Comparison of ENCODE assay signal across 7 mouse cellular contexts in genomic region chr15:100728586-100728985, GRCm38 (mm10). TPM values are rescaled to one million over a fixed set of nuclear protein-coding genes. Genes with fewer than 3 reads are reported as not detected.
DNase-seq lines count a peak whose midpoint lies in the region; ATAC-seq lines count a peak whose summit lies in the region.

No protein-coding gene starts in this region.

- peak overlapping the region; percentile 51 for H3K4me2 ChIP-seq in forebrain, embryonic 16.5 days (ENCODE audit: low read length)

- peaks cover 22% of the 10 kb centered on the region for H3K27me3 ChIP-seq in forebrain, embryonic 16.5 days (replicated peaks; ENCODE audit: control insufficient read depth, insufficient read depth, low read length)

- DNase-seq in thymus, postnatal 4 days, result peak; percentile 29
- DNase-seq in thymus, postnatal 25 days, result no peak
- no peak for DNase-seq in gastrocnemius, postnatal 4 days (ENCODE audit: low spot score in 2 of 2)
- no peak for DNase-seq in adrenal gland, adult 2 months
- no peak for DNase-seq in adrenal gland, postnatal 36 days

- H3K9ac ChIP-seq in forebrain, embryonic 16.5 days (replicated peaks; ENCODE audit: low read depth, low read length), result no peak overlapping the region

- peaks cover 43% of the 10 kb centered on the region for H3K79me2 ChIP-seq in macrophage (ENCODE audit: inconsistent target)

- H3K27ac ChIP-seq in forebrain, embryonic 16.5 days (ENCODE audit: low read length), result no peak overlapping the region
- H3K27ac ChIP-seq in macrophage, result peak overlapping the region; percentile 93

- WGBS in forebrain, embryonic 16.5 days, result 25% methylated on average over 9 of the region's 9 CpGs
- 4% methylated on average over 9 of the region's 9 CpGs for WGBS in macrophage (ENCODE audit: missing documents)

- no peaks in the 10 kb centered on the region for H3K9me3 ChIP-seq in forebrain, embryonic 16.5 days (ENCODE audit: control insufficient read depth, low read length)

- peak overlapping the region; percentile 43 for H3K4me3 ChIP-seq in forebrain, embryonic 16.5 days (replicated peaks; ENCODE audit: low read length)
- peak overlapping the region; percentile 94 for H3K4me3 ChIP-seq in macrophage (ENCODE audit: inconsistent target)

- H3K36me3 ChIP-seq in forebrain, embryonic 16.5 days (ENCODE audit: control insufficient read depth, insufficient read depth), result no peaks in the 10 kb centered on the region
- H3K36me3 ChIP-seq in macrophage (ENCODE audit: inconsistent target), result peaks cover 17% of the 10 kb centered on the region; the same call in 1 of the 2 replicates

- peaks cover 9% of the 10 kb centered on the region for H3K4me1 ChIP-seq in forebrain, embryonic 16.5 days (replicated peaks; ENCODE audit: control insufficient read depth, insufficient read depth, low read length)

- ATAC-seq in forebrain, embryonic 16.5 days, result no peak

RNA-seq across cellular contexts. Expression of gene Galnt6, which starts 0.6 kb away (rescaled TPM):
- polyA plus RNA-seq in forebrain, embryonic 16.5 days (2015; fragmentation: Nextera tagmentation; extraction: Ambion mirVana), result 0.34 and 0.39 TPM in 2 replicates
- total RNA-seq in macrophage (2018; cell fraction: chromatin; rRNA removed), result 100 to 1,000 TPM in 4 of 26 experiments, 10 to 100 TPM in 22; 22.7 to 151 (median 51.9) TPM
- total RNA-seq in macrophage (2018; cell fraction: cytosol; rRNA removed), result 10 to 100 TPM; 50.1 to 91.9 (median 68.9) TPM
- total RNA-seq in macrophage (2018; cell fraction: nucleus; rRNA removed), result 100 to 1,000 TPM in 16 of 26 experiments, 10 to 100 TPM in 10; 40.2 to 153 (median 105) TPM
- polyA plus RNA-seq in macrophage (2018), result 63.8 to 75.4 TPM (median 64.7 TPM) in 3 replicates
- under 1 TPM; 0.80 to 0.96 TPM for total RNA-seq in gastrocnemius, postnatal 4 days (2021)
- 1 to 10 TPM; 5.1 to 7.6 TPM for total RNA-seq in adrenal gland, adult 2 months (2021)
- polyA plus RNA-seq in adrenal gland, adult 2 months (2012; rRNA removed), result 1.2 and 1.3 TPM in 2 replicates
- total RNA-seq in adrenal gland, postnatal 36 days (2021), result 1 to 10 TPM; 4.1 to 5.9 TPM

RNA-seq across cellular contexts. Expression of gene Slc4a8, which starts 33.0 kb away (rescaled TPM):
- polyA plus RNA-seq in forebrain, embryonic 16.5 days (2015; fragmentation: Nextera tagmentation; extraction: Ambion mirVana), result 20.8 and 25.7 TPM in 2 replicates
- 1 to 10 TPM in 1 of 26 experiments, under 1 TPM in 9, not detected in 16; 0.09 to 1.7 (median 0.22) TPM for total RNA-seq in macrophage (2018; cell fraction: chromatin; rRNA removed)
- under 1 TPM in 25 of 26 experiments, not detected in 1; 0.03 to 0.48 (median 0.09) TPM for total RNA-seq in macrophage (2018; cell fraction: cytosol; rRNA removed)
- total RNA-seq in macrophage (2018; cell fraction: nucleus; rRNA removed), result 1 to 10 TPM in 14 of 26 experiments, under 1 TPM in 11, not detected in 1; 0.10 to 3.5 (median 1.0) TPM
- 0.11 TPM in 2 of 3 replicates, not detected in the other for polyA plus RNA-seq in macrophage (2018)
- 1 to 10 TPM; 1.5 to 2.3 TPM for total RNA-seq in gastrocnemius, postnatal 4 days (2021)
- 1 to 10 TPM; 5.0 to 7.5 TPM for total RNA-seq in adrenal gland, adult 2 months (2021)
- 1.5 and 1.8 TPM in 2 replicates for polyA plus RNA-seq in adrenal gland, adult 2 months (2012; rRNA removed)
- total RNA-seq in adrenal gland, postnatal 36 days (2021), result 1 to 10 TPM; 6.1 to 7.9 TPM

RNA-seq across cellular contexts. Expression of gene Cela1, which starts 40.9 kb away (rescaled TPM):
- 1.1 and 1.4 TPM in 2 replicates for polyA plus RNA-seq in forebrain, embryonic 16.5 days (2015; fragmentation: Nextera tagmentation; extraction: Ambion mirVana)
- total RNA-seq in macrophage (2018; cell fraction: chromatin; rRNA removed), result 10 to 100 TPM in 13 of 26 experiments, 1 to 10 TPM in 12, not detected in 1; 1.1 to 29.7 (median 10.3) TPM
- total RNA-seq in macrophage (2018; cell fraction: cytosol; rRNA removed), result 10 to 100 TPM; 14.4 to 38.7 (median 22.4) TPM
- total RNA-seq in macrophage (2018; cell fraction: nucleus; rRNA removed), result 10 to 100 TPM in 15 of 26 experiments, 1 to 10 TPM in 11; 1.5 to 36.4 (median 11.3) TPM
- 19.3 to 52.8 TPM (median 22.6 TPM) in 3 replicates for polyA plus RNA-seq in macrophage (2018)
- under 1 TPM; 0.70 to 0.74 TPM for total RNA-seq in gastrocnemius, postnatal 4 days (2021)
- total RNA-seq in adrenal gland, adult 2 months (2021), result 10 to 100 TPM; 54.0 to 86.4 TPM
- polyA plus RNA-seq in adrenal gland, adult 2 months (2012; rRNA removed), result 83.5 and 83.8 TPM in 2 replicates
- total RNA-seq in adrenal gland, postnatal 36 days (2021), result 10 to 100 TPM; 60.2 to 64.9 TPM

RNA-seq across cellular contexts. Expression of gene Bin2, which starts 59.2 kb away (rescaled TPM):
- 0.65 and 0.70 TPM in 2 replicates for polyA plus RNA-seq in forebrain, embryonic 16.5 days (2015; fragmentation: Nextera tagmentation; extraction: Ambion mirVana)
- 100 to 1,000 TPM in 7 of 26 experiments, 10 to 100 TPM in 15, 1 to 10 TPM in 4; 2.3 to 143 (median 67.4) TPM for total RNA-seq in macrophage (2018; cell fraction: chromatin; rRNA removed)
- 10 to 100 TPM; 22.9 to 67.0 (median 46.1) TPM for total RNA-seq in macrophage (2018; cell fraction: cytosol; rRNA removed)
- 100 to 1,000 TPM in 3 of 26 experiments, 10 to 100 TPM in 21, 1 to 10 TPM in 2; 8.6 to 110 (median 52.7) TPM for total RNA-seq in macrophage (2018; cell fraction: nucleus; rRNA removed)
- polyA plus RNA-seq in macrophage (2018), result 51.1 to 71.1 TPM (median 65.5 TPM) in 3 replicates
- 1 to 10 TPM; 1.6 to 2.3 TPM for total RNA-seq in gastrocnemius, postnatal 4 days (2021)
- total RNA-seq in adrenal gland, adult 2 months (2021), result 1 to 10 TPM; 3.1 to 4.2 TPM
- 2.8 and 3.7 TPM in 2 replicates for polyA plus RNA-seq in adrenal gland, adult 2 months (2012; rRNA removed)
- 1 to 10 TPM; 1.8 to 3.2 TPM for total RNA-seq in adrenal gland, postnatal 36 days (2021)

Comparison
In these comparisons a context has a peak if more than half of its experiments do, and no peak if none do; other contexts are left out.
1. RNA of gene Cela1, which starts 40.9 kb away (total RNA-seq): 54.0 to 86.4 TPM in adrenal gland, adult 2 months and 60.2 to 64.9 TPM in adrenal gland, postnatal 36 days; 0.70 to 0.74 TPM in gastrocnemius, postnatal 4 days; every median in the first group is over 10 times any median in the second.